Mouse (Mus musculus) B cell, adult 2 months (primary cell): Measurements from ENCODE around the gene Id4.

Experiments
- DNase-seq, 2 experiments: peaks; one replicate each; pipeline ENCODE4 v3.0.0; 2022

The Id4 gene

GRCm38 (mm10) chr13:48260690-48261278, at the start of gene Id4:
Id4 (plus strand) TSS chr13:48261228.
- no peak for DNase-seq

- DNase-seq = no peak
These were observed 33.9 kb upstream of the Id4 start for GRCm38 (mm10) chr13:48227136-48227535.

DNA sequence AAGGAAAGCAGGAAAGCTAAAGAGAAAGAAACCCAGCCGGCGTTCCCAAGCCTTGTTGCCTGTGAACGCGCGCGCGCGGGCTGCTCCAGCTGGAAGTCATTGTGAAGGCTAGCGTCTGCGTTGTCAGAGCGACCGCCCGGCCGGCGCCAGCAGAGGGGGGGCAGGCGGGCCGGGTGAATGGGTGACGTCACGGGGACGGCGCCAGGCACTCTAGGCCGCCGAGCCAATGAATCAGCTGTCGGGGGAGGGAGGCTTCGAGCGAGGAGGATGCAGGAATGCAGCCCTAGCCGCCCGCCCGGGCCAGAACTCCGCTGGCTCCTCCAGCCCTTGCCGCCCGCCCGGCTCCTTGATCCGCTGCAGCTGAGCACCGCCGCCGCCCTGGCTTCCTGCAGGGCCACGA, 33.3 kb upstream of the Id4 start:
- DNase-seq = no peak

DNA sequence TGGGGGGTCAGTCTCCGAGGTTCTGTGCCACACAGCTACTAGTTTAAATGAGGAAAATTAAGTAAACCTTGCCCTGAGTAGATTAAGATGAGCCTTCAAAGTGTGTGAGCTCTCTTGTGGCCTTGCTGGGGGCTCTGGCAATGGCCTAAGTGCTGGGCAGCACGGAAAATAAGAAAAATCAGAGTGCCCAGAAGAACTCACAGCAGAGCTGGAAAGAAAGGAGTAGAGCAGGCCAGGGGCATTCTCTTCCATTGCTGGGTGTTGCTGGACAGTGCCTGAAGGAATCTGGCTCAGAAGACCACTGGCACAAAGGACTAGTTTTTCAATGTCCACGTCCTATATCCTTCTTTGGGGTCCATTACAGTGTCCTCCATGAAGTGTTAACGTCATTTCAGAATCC, 32.9 kb upstream of the Id4 start:
- no peak for DNase-seq

DNA sequence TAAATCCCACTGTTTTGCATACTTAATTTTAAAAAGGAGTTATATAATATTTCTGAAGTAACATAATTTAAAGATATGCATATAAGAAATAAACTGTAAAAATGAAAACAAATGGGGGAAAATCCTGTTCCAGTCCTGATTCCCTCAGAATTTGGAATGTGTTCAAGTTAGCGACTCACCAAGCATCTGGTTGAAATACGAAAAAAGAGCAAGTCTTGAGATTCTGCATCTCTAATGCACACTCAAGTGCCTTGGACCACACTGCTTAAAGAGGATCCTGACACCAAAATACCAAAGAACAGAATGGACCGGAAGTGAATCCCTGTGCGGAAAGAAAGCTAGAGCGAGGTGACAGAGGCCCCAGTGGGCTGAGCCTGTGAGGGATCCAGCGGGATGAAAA, 30.0 kb upstream of the Id4 start:
- DNase-seq = no peak

DNA sequence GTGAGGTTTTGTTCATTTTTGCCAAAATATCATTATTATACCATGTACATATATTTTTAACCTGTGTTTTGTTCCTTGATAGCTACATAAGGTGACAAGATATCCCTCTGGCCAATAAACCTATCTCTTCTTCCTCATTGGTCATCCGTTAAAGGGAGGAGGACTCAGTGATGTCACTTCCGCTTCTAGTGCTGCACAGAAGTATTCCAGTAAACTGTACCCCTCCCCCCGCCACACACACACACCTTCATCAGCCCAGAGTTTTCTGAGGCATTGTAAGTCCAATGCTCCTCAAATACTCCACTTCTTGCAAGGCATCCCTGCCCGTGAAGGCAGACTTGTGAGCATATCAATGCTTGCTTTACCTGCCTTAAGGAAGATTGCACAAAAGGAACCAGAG, 24.6 kb upstream of the Id4 start:
- no peak for DNase-seq

GRCm38 (mm10) chr13:48236865-48237264, 24.2 kb upstream of the Id4 start:
- DNase-seq = no peak

GRCm38 (mm10) chr13:48237516-48237915, 23.5 kb upstream of the Id4 start:
- DNase-seq = no peak

DNA sequence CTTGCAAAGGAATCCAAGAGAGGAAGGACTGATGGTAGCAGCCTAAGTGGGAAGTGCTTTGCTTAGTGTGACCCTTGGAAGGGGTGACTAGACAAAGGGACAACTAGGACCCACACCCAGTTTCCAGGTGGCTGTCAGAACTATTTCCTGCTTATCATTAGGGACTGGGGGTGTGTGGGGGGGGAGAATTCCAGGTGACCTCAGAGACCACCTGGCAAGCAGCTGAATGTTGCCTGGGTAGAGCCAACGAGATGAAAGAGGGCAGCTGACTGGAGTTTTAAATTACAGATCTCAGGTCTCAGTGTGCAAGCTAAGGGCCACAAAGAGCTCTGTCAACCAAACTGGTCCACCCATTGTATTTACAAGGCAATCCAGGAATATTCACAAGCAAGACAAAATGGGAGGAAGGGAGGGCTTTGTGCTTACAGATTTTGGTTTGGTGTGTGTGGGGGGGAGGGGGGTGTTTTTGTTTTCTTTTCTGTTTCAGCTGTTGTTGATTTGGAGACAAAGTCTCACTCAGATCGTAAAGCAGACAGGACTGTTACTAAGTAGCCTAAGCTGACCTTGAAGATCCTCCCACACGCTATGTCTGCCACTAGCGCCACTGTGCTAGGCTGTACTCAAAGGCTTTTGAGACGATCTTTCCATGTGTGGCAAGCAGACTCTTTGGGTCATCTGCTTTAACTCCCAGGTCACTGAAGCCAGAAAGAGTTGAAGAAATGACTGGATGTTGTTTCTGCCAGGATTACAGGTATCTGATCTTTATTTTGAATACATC, 15.6 kb upstream of the Id4 start:
- DNase-seq = no peak

DNA sequence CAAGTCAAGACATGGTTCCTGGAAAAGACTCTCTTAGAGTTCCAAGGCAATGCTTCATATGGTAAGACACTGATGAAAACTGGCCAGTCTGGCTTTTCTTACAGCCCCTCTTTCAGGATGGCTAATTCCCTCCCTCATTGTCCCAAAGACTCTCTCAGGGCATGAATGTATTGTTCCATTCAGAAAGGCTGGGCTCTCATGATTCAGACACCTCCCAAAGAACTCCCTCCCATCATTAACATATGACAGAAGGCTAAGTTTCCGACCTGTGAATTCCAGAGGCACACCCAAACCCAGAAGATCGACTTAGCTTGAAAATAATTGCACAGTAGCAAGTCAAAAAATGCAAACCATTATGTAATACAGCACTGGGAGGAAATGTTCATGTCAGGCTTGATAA, 8.5 kb upstream of the Id4 start:
- DNase-seq = no peak

DNA sequence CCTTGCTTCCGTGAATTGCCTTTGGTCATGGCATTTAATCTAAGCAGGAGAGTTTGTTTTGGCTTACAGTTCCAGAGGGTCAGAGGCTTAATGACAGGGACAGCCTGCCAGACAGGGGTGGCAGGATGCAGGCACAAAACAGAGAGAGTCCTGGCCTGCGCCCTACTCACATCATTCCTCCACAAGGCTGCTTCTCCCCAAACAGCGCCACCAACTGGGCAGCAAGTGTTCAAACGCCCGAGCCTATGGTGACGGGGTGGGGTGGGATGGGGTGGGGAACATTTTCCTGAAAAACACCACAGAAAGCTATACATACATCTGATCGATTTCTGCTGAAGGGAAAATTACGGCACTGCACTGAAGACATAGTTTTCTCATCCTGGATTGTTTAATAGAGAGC, 6.0 kb upstream of the Id4 start:
- no peak for DNase-seq

- no peak for DNase-seq
These were observed 553 bp downstream of the Id4 start for GRCm38 (mm10) chr13:48261341-48262221.

DNA sequence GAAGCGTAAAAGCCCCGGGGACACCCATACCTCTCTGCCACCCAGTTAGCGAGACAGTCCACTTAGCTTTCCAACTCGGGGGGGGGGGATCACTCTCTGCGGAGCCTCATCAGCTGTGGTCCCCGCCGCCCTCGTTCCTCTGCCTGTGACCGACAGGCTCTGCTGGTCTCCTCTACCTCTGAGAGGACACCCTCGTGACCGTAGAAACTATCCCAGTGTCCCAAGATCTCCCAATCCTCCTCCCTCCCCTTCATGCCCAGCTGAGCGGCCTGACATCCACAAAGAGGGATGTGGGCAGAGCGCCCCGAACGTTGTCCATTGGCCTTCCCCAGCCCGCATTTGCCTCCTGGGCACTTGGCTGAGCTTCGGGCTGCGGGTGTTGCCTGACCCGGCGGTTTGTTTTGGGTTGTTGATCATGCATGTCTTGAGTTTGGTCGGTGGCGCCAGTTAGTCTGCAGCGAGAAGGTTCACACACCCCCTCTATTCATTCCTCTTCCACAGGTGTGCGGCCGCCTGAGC, 1.5 kb downstream of the Id4 start:
- DNase-seq = no peak

DNA sequence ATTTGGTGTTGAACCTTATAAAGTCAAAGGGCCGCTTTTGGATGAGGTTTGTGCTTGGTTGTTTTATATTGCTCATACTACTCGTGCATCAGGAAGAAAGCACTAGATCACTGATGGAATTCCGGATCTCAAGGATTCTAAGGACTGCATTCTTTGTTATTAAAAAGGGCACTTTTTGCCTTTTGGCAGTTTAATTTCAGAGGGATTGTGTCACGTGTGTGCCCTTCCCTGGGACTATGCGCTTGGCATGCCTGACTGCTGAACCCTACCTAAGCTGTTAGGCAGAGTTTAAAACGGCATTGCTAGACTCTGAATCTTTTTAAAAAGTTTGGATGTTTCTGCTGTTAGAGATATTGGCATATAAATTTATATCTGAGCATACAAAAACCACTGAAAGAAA, 4.0 kb downstream of the Id4 start:
- DNase-seq = no peak

- DNase-seq = no peak
These were observed 12.5 kb downstream of the Id4 start for GRCm38 (mm10) chr13:48273451-48274069.

GRCm38 (mm10) chr13:48274107-48274506, 13.1 kb downstream of the Id4 start:
- DNase-seq = no peak

GRCm38 (mm10) chr13:48276981-48277380, 16.0 kb downstream of the Id4 start:
- DNase-seq = no peak

DNA sequence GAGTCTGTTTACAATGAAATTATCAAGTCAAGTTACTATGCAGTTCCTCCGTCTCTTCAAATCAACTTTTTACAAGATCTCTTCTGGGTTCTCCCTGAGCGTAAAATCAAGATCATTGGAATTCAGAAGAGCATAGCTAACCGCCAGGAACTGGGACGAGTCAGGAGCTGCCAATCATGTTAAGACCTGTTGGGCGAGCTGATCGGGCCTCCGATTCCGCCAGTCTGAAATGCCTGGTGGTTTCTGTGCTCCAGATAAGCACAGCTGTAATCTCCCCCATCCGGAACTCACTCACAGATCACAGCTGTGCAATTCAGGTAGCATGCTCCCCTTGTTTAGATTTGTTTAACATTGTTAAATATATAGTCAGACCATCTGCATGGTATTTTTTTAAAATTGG, 23.4 kb downstream of the Id4 start:
- no peak for DNase-seq

GRCm38 (mm10) chr13:48284918-48285693, 24.1 kb downstream of the Id4 start:
- DNase-seq = no peak

DNA sequence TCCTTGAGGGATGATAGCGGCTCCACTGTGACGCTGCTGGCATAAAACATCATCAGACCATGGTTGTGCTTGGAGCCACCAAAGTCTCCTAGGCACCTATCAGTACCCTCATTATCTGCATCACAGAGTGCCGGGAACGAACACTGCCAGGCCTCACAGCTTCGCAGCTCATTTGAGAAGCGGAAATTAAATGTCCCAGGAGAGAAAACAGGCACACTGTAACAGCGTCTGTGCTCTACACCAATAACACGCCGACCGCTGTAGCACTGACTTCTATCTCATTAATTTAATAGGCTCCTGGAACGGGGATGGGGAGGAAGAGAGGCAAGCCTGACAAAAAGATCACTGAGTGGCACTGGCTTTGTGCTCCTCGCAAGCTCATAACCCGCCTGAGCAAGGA, 29.4 kb downstream of the Id4 start:
- DNase-seq = no peak

- DNase-seq = no peak
These were observed 53.5 kb downstream of the Id4 start for GRCm38 (mm10) chr13:48314500-48314899.
